Mouse (Mus musculus) left cerebral cortex, adult 18-20 months (tissue): Measurements from ENCODE around the gene Selenoh. TPM values are rescaled to one million over a fixed set of nuclear protein-coding genes. Genes with fewer than 3 reads are reported as not detected.

Source experiments
- DNase-seq, 2 experiments: peaks; one replicate each; pipeline ENCODE4 v3.0.0; 2021 to 2022; ENCODE audit warnings: low spot score in 2 of 2, mixed read lengths in 1 of 2
- long read RNA-seq, 2 experiments: library from polyadenylated mRNA; stranded (forward); transcript quantifications; one replicate each; pipeline ENCODE4 v2.0.0; 2021
- total RNA-seq, 2 experiments: library from RNA; stranded (reverse); gene quantifications; 2 replicates each; pipeline ENCODE4 v1.2.3; 2021

Gene Selenoh
- total RNA-seq, result 10 to 100 TPM; 28.9 to 37.9 TPM
- long read RNA-seq, experiment 1, transcript Selenoh-203 (4 exons, 747 nt), result major isoform, 18 of 27 reads
- long read RNA-seq, experiment 1, transcript Selenoh-202 (4 exons, 654 nt), result minor isoform, 6 of 27 reads
- long read RNA-seq, experiment 1, partial matches to known transcripts, result 0 of 27 reads
- long read RNA-seq, experiment 1, other reads (novel, unspliced or antisense), result 0 of 27 reads
- long read RNA-seq, experiment 2, transcript Selenoh-203 (4 exons, 747 nt), result major isoform, 8 of 14 reads
- long read RNA-seq, experiment 2, partial matches to known transcripts, result 1 of 14 reads
- long read RNA-seq, experiment 2, other reads (novel, unspliced or antisense), result 0 of 14 reads

GRCm38 (mm10) chr2:84670569-84670933 is at the start of gene Selenoh:
TSS of gene Selenoh (minus strand) at chr2:84670770.
- DNase-seq, result peak; percentile 85 to 86

- no peak for DNase-seq
These were observed 46.8 kb upstream of the Selenoh start for GRCm38 (mm10) chr2:84717357-84717756.

GRCm38 (mm10) chr2:84716423-84717355 is 46.1 kb upstream of the Selenoh start:
- no peak for DNase-seq

GRCm38 (mm10) chr2:84715562-84716361 is 45.2 kb upstream of the Selenoh start:
- peak; percentile 51 to 63 for DNase-seq

- peak; percentile 95 to 98 for DNase-seq
These were observed 44.4 kb upstream of the Selenoh start, which contains the start of gene Zdhhc5 for GRCm38 (mm10) chr2:84714811-84715561. TSS of gene Zdhhc5 (minus strand) at chr2:84715180.

- DNase-seq, result no peak
These were observed 43.8 kb upstream of the Selenoh start for GRCm38 (mm10) chr2:84714422-84714810.

GRCm38 (mm10) chr2:84711898-84712297 is 41.3 kb upstream of the Selenoh start:
- DNase-seq, result no peak

GRCm38 (mm10) chr2:84707523-84707922 is 37.0 kb upstream of the Selenoh start:
- DNase-seq, result no peak

- no peak for DNase-seq
These were observed 34.7 kb upstream of the Selenoh start for GRCm38 (mm10) chr2:84705295-84705694.

- DNase-seq, result no peak
These were observed 33.8 kb upstream of the Selenoh start for GRCm38 (mm10) chr2:84704329-84704728.

- DNase-seq, result no peak
These were observed 32.9 kb upstream of the Selenoh start for GRCm38 (mm10) chr2:84703497-84703896.

GRCm38 (mm10) chr2:84695007-84695695 is 24.6 kb upstream of the Selenoh start:
- DNase-seq, result no peak

- DNase-seq, result no peak
These were observed 19.5 kb upstream of the Selenoh start for GRCm38 (mm10) chr2:84690050-84690449.

- no peak for DNase-seq
These were observed 17.7 kb upstream of the Selenoh start for GRCm38 (mm10) chr2:84688080-84688844.

- no peak for DNase-seq
These were observed 12.1 kb upstream of the Selenoh start for GRCm38 (mm10) chr2:84682605-84683183.

- no peak for DNase-seq
These were observed 8.4 kb upstream of the Selenoh start, which contains the start of gene Tmx2 for GRCm38 (mm10) chr2:84679016-84679415. TSS of gene Tmx2 (minus strand) at chr2:84679140.

- peak; percentile 88 to 92 for DNase-seq
These were observed 7.7 kb upstream of the Selenoh start, which contains the start of the genes Gm28635 and Med19 for GRCm38 (mm10) chr2:84677968-84678880. TSS of gene Gm28635 (minus strand) at chr2:84678041. TSS of gene Med19 (plus strand) at chr2:84678402.
